Mouse (Mus musculus) embryonic facial prominence, embryonic 12.5 days (tissue): ENCODE measurements around the gene Drc3. TPM values are rescaled to one million over a fixed set of nuclear protein-coding genes. Genes with fewer than 3 reads are reported as not detected.

Experiments used
- ATAC-seq: fragments of 200-750 bp; cut with Nextera tagmentation; 2 replicates; pipeline ENCODE4 v1.8.0; 2017; ENCODE audit not compliant: insufficient number of reproducible peaks, insufficient read depth, low FRiP score, low TSS enrichment
- H3K27ac ChIP-seq: fragments of 300-500 bp; sonication (generic); 2 replicates; pipeline ENCODE4 v1.5.1; 2016; ENCODE audit warnings: mild to moderate bottlenecking
- H3K27me3 ChIP-seq: fragments of 300-500 bp; sonication (generic); 2 replicates; pipeline ENCODE4 v1.6.1; 2016; ENCODE audit warnings: mild to moderate bottlenecking, moderate library complexity
- H3K36me3 ChIP-seq: fragments of 300-500 bp; sonication (generic); 2 replicates; pipeline ENCODE4 v1.6.1; 2016; ENCODE audit warnings: mild to moderate bottlenecking
- H3K4me1 ChIP-seq: fragments of 300-500 bp; sonication (generic); 2 replicates; pipeline ENCODE4 v1.6.1; 2016
- H3K4me2 ChIP-seq: fragments of 300-500 bp; sonication (generic); replicated peaks from 2 replicates; pipeline ENCODE4 v1.6.1; 2016; ENCODE audit warnings: mild to moderate bottlenecking, moderate library complexity
- H3K4me3 ChIP-seq: fragments of 300-500 bp; sonication (generic); 2 replicates; pipeline ENCODE4 v1.5.1; 2016; ENCODE audit warnings: mild to moderate bottlenecking
- H3K9ac ChIP-seq: fragments of 300-500 bp; sonication (generic); 2 replicates; pipeline ENCODE4 v1.6.1; 2016; ENCODE audit warnings: mild to moderate bottlenecking, moderate library complexity
- H3K9me3 ChIP-seq: fragments of 300-500 bp; sonication (generic); 2 replicates; pipeline ENCODE4 v1.6.1; 2016; ENCODE audit warnings: mild to moderate bottlenecking, moderate library complexity
- WGBS: fragments of 180-500 bp; shearing (Covaris S2); methylation state at CpG from one replicate; pipeline ENCODE4 v1.1.7; 2016; 5-methylcytosine and 5-hydroxymethylcytosine counted together
- polyA plus RNA-seq: library from polyadenylated mRNA; unstranded; fragments of >200 nt; fragmentation: Nextera tagmentation; extraction: Ambion mirVana; gene quantifications from 2 replicates; pipeline ENCODE4 v1.2.1, GENCODE M21; 2016

Drc3 gene
- polyA plus RNA-seq, 1 experiment from 2014 or later = 2.3 TPM

GRCm38 (mm10) chr11:60412921-60413320 is 59.8 kb downstream of the Drc3 start:
- Histone ChIP-seq H3K4me3 (no peak overlapping the region), H3K9ac (no peak overlapping the region), H3K9me3 (no peaks in the 10 kb centered on the region), H3K27ac (no peak overlapping the region), H3K27me3 (no peaks in the 10 kb centered on the region), H3K4me1 (peaks cover 12% of the 10 kb centered on the region), H3K4me2 (no peak overlapping the region), H3K36me3 (peaks cover 12% of the 10 kb centered on the region)
- ATAC-seq = no peak
- WGBS = 85% methylated on average over 2 of the region's 2 CpGs

DNA sequence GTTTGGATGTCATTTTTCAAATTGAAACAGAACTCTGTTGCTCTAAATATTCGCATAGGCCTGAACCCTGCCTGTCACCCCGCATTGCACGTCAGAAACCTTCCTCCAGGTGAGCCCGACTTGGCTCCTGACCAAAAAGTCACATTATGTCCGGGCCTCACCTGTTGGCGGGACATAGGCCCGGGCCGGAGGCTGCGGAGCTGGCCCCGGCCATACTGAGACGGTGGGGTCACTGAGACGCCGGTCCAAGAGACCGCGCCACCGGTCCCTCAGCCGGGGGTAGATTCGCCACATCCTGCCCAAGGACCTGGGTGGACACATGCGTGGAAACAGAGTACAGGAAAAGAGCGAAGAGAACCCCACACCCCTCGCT is 63.4 kb downstream of the Drc3 start:
- Histone ChIP-seq H3K36me3 (no peaks in the 10 kb centered on the region), H3K9ac (peak overlapping the region; percentile 75), H3K27ac (0 out of 2 replicates have a peak overlapping the region, but pooled peaks have one; percentile 47), H3K4me2 (peak overlapping the region; percentile 92), H3K9me3 (no peaks in the 10 kb centered on the region), H3K4me3 (peak overlapping the region; percentile 77), H3K4me1 (peaks cover 20% of the 10 kb centered on the region), H3K27me3 (no peaks in the 10 kb centered on the region)
- WGBS = 1% methylated on average over 21 of the region's 21 CpGs
- ATAC-seq = peak; percentile 30

DNA sequence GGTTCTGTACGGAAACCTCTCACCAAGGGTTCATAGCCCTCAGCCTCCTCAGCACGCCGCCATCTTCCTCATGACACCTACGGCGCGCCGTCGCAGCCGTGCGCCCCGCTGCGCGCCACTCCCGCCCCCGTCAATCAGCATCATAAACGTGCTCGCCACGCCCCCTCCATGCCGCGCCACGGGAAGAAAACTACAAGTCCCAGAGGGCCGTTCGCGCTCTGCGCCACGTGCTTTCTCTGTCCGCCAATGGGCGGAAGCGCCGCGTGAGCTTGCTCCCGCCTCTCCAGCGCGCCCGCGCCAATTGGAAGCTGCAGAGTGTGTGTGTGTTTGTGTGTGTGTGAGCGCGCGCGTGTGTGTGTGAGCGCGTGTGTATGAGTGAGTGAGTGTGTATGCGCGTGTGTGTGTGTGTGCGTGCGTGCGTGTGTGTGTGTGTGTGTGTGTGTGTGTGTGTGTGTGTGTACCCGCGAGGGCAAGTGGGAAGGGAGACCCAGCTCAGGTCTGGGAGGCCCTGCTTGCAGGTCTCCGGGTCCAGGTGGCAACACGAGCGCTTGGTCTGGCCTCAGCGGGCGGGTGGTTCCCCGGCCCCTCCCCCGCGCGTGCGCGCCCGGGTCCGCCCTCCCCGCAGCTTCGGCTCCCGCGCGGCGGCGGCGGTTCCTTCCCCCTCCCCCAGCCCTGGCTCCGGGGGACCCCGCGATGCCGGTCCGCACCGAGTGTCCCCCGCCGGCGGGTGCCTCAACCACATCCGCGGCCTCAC is 64.0 kb downstream of the Drc3 start, which contains the start of gene Gid4:
Gene Gid4 (plus strand): TSS at position 183 of the 754 bp plus-strand sequence.
- WGBS = under 1% methylated on average over 66 of the region's 81 CpGs

DNA sequence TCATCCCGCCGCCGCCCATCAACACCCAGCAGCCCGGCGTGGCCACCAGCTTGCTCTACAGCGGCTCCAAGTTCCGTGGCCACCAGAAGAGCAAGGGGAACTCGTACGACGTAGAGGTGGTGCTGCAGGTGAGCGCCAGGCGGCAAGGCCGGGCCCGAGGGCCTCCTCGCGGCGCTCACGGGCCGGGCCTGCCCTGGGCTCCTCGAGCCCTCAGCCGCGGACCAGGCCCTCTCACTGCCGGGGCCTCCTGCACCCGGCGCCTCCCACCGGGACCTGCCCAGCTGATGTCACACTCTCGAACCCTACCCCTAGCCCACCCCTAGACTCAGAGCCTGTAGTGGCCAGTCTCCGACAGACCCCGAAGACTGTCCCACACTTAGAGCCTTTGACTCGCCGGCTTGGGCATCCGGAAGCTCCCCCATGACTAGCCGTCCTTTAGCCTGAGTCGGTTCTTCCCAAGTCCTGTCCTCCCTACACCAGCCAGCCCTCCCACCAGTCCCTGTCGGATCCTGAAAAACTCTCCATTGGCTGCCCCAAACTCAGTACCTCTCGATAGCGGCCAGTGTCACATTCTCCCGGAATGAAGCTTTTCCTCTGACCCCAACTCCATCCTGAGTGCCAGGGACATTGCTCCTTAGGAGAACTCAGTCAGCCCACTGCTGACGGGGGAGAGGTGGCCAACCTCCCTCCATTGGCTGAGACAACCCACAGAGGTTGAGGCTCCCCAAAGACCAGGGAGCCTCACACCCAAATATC is 64.8 kb downstream of the Drc3 start, which contains the start of gene Atpaf2:
Gene Atpaf2 (minus strand): TSS at position 741 of the 756 bp plus-strand sequence.
- Histone ChIP-seq H3K27me3 (no peaks in the 10 kb centered on the region), H3K4me3 (peak within 1 kb of the TSS; percentile 77), H3K9ac (peak within 1 kb of the TSS; percentile 87), H3K36me3 (no peaks in the 10 kb centered on the region), H3K4me2 (peak within 1 kb of the TSS; percentile 92), H3K9me3 (no peaks in the 10 kb centered on the region), H3K4me1 (peaks cover 20% of the 10 kb centered on the region), H3K27ac (peak within 1 kb of the TSS; percentile 82)
- WGBS = 1% methylated on average over 39 of the region's 39 CpGs
- peak; percentile 18; the same call in 1 of the 2 replicates for ATAC-seq

More for the DNA sequence above, 64.0 kb downstream of the Drc3 start, which contains the start of gene Gid4:
- no peaks in the 10 kb centered on the region for H3K36me3 ChIP-seq
- H3K9ac ChIP-seq = peak within 1 kb of the TSS; percentile 87
- peak within 1 kb of the TSS; percentile 92 for H3K4me2 ChIP-seq
- peaks cover 20% of the 10 kb centered on the region for H3K4me1 ChIP-seq
- peak within 1 kb of the TSS; percentile 77 for H3K4me3 ChIP-seq
- no peaks in the 10 kb centered on the region for H3K27me3 ChIP-seq
- H3K9me3 ChIP-seq = no peaks in the 10 kb centered on the region
- peak within 1 kb of the TSS; percentile 82 for H3K27ac ChIP-seq
- peak; percentile 94 for ATAC-seq

GRCm38 (mm10) chr11:60418473-60418803 is 65.3 kb downstream of the Drc3 start:
- Histone ChIP-seq H3K27me3 (no peaks in the 10 kb centered on the region), H3K4me2 (peak overlapping the region; percentile 92), H3K9ac (peak overlapping the region; percentile 87), H3K9me3 (no peaks in the 10 kb centered on the region), H3K4me3 (peak overlapping the region; percentile 77), H3K4me1 (peaks cover 20% of the 10 kb centered on the region), H3K27ac (peak overlapping the region; percentile 82; the same call in 1 of the 2 replicates), H3K36me3 (no peaks in the 10 kb centered on the region)
- ATAC-seq = no peak
- WGBS = 12% methylated on average over 6 of the region's 6 CpGs

GRCm38 (mm10) chr11:60422046-60422668 is 69.0 kb downstream of the Drc3 start:
- Histone ChIP-seq H3K36me3 (0 out of 2 replicates have a peak, but pooled peaks cover 4% of the 10 kb centered on the region), H3K4me2 (no peak overlapping the region), H3K27ac (no peak overlapping the region), H3K9me3 (no peaks in the 10 kb centered on the region), H3K4me3 (no peak overlapping the region), H3K4me1 (peaks cover 8% of the 10 kb centered on the region), H3K9ac (no peak overlapping the region), H3K27me3 (no peaks in the 10 kb centered on the region)
- ATAC-seq = no peak
- 62% methylated on average over 6 of the region's 6 CpGs for WGBS

- peaks cover 9% of the 10 kb centered on the region for H3K36me3 ChIP-seq
- H3K27me3 ChIP-seq = no peaks in the 10 kb centered on the region
- H3K4me2 ChIP-seq = no peak overlapping the region
- no peak overlapping the region for H3K9ac ChIP-seq
- no peak overlapping the region for H3K4me3 ChIP-seq
- WGBS = 67% methylated on average over 1 of the region's 1 CpGs
- H3K9me3 ChIP-seq = no peaks in the 10 kb centered on the region
- peaks cover 8% of the 10 kb centered on the region for H3K4me1 ChIP-seq
- no peak for ATAC-seq
- no peak overlapping the region for H3K27ac ChIP-seq
Observed at GRCm38 (mm10) chr11:60423006-60423405, 69.9 kb downstream of the Drc3 start.

- H3K4me2 ChIP-seq = no peak overlapping the region
- H3K4me3 ChIP-seq = no peak overlapping the region
- no peaks in the 10 kb centered on the region for H3K4me1 ChIP-seq
- H3K36me3 ChIP-seq = peaks cover 24% of the 10 kb centered on the region
- no peaks in the 10 kb centered on the region for H3K9me3 ChIP-seq
- 72% methylated on average over 1 of the region's 1 CpGs for WGBS
- ATAC-seq = no peak
- H3K9ac ChIP-seq = no peak overlapping the region
- H3K27ac ChIP-seq = no peak overlapping the region
- no peaks in the 10 kb centered on the region for H3K27me3 ChIP-seq
Observed at GRCm38 (mm10) chr11:60426417-60426816, 73.3 kb downstream of the Drc3 start.

- no peaks in the 10 kb centered on the region for H3K4me1 ChIP-seq
- peaks cover 31% of the 10 kb centered on the region for H3K36me3 ChIP-seq
- no peak overlapping the region for H3K27ac ChIP-seq
- H3K27me3 ChIP-seq = no peaks in the 10 kb centered on the region
- no peak overlapping the region for H3K4me3 ChIP-seq
- no peak overlapping the region for H3K9ac ChIP-seq
- WGBS = 93% methylated on average over 3 of the region's 3 CpGs
- no peak for ATAC-seq
- H3K4me2 ChIP-seq = no peak overlapping the region
- H3K9me3 ChIP-seq = no peaks in the 10 kb centered on the region
Observed at GRCm38 (mm10) chr11:60427628-60428027, 74.5 kb downstream of the Drc3 start.

- H3K4me3 ChIP-seq = no peak overlapping the region
- ATAC-seq = no peak
- peaks cover 63% of the 10 kb centered on the region for H3K36me3 ChIP-seq
- no peaks in the 10 kb centered on the region for H3K9me3 ChIP-seq
- no peak overlapping the region for H3K9ac ChIP-seq
- no peaks in the 10 kb centered on the region for H3K4me1 ChIP-seq
- H3K27me3 ChIP-seq = no peaks in the 10 kb centered on the region
- H3K4me2 ChIP-seq = no peak overlapping the region
- no peak overlapping the region for H3K27ac ChIP-seq
Observed at GRCm38 (mm10) chr11:60433501-60433900, 80.4 kb downstream of the Drc3 start.

DNA sequence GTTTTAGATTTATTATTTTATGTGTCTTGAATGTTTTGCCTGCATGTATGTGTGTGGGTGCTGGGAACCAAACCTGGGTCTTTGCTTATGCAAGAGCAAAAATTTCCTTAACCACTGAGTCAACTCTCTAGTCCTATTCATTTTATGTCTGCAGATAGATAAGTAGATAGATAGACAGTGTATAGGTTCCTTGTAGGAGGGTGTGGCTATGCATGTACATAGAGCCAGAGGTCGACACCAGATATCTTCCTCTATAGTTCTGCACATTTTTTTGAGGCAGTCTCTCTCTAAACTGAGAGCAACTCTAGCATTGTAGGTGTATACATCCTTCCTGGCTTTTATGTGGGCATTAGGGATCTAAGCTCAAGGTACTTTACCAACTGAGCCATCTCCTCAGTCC is 82.0 kb downstream of the Drc3 start:
- H3K4me1 ChIP-seq = no peaks in the 10 kb centered on the region
- peaks cover 63% of the 10 kb centered on the region for H3K36me3 ChIP-seq
- no peak overlapping the region for H3K4me3 ChIP-seq
- H3K27ac ChIP-seq = no peak overlapping the region
- no peaks in the 10 kb centered on the region for H3K27me3 ChIP-seq
- H3K9ac ChIP-seq = no peak overlapping the region
- 91% methylated on average over 1 of the region's 1 CpGs for WGBS
- no peak overlapping the region for H3K4me2 ChIP-seq
- H3K9me3 ChIP-seq = no peaks in the 10 kb centered on the region
- ATAC-seq = no peak
